Mouse (Mus musculus): ENCODE data around the gene St6gal2. TPM values are rescaled to one million over a fixed set of nuclear protein-coding genes. Genes with fewer than 3 reads are reported as not detected.

The St6gal2 gene
- polyA plus RNA-seq, 1 experiment from 2014 or later, result 7.7 TPM

- Histone ChIP-seq H3K27me3 (ENCODE audit: low read depth, poor library complexity, severe bottlenecking) (no peaks in the 10 kb centered on the region), H3K4me1 (peaks cover 4% of the 10 kb centered on the region; the same call in 1 of the 2 replicates), H3K4me3 (no peak overlapping the region), H3K27ac (no peak overlapping the region), H3K36me3 (peaks cover 6% of the 10 kb centered on the region; the same call in 1 of the 2 replicates), H3K9me3 (replicated peaks) (no peaks in the 10 kb centered on the region)
- no peak for DNase-seq (ENCODE audit: low spot score)
- WGBS, result 87% methylated on average over 7 of the region's 7 CpGs
Measured at GRCm38 (mm10) chr17:55484108-55484870, 39.1 kb downstream of the St6gal2 start.

- no peaks in the 10 kb centered on the region for H3K4me1 ChIP-seq
- H3K27me3 ChIP-seq (ENCODE audit: low read depth, poor library complexity, severe bottlenecking), result no peaks in the 10 kb centered on the region
- H3K36me3 ChIP-seq, result no peaks in the 10 kb centered on the region
- DNase-seq (ENCODE audit: low spot score), result no peak
- 96% methylated on average over 7 of the region's 7 CpGs for WGBS
- no peaks in the 10 kb centered on the region for H3K9me3 ChIP-seq (replicated peaks)
- no peak overlapping the region for H3K27ac ChIP-seq
- no peak overlapping the region for H3K4me3 ChIP-seq
Measured at GRCm38 (mm10) chr17:55531872-55532271, 86.7 kb downstream of the St6gal2 start.

GRCm38 (mm10) chr17:55548476-55548875 is 103.3 kb downstream of the St6gal2 start:
- DNase-seq (ENCODE audit: low spot score), result no peak
- Histone ChIP-seq H3K36me3 (no peaks in the 10 kb centered on the region), H3K27me3 (ENCODE audit: low read depth, poor library complexity, severe bottlenecking) (no peaks in the 10 kb centered on the region), H3K9me3 (replicated peaks) (no peaks in the 10 kb centered on the region), H3K4me3 (no peak overlapping the region), H3K4me1 (no peaks in the 10 kb centered on the region), H3K27ac (no peak overlapping the region)
- WGBS, result 88% methylated on average over 1 of the region's 1 CpGs

GRCm38 (mm10) chr17:55561774-55562173 is 116.6 kb downstream of the St6gal2 start:
- H3K27me3 ChIP-seq (ENCODE audit: low read depth, poor library complexity, severe bottlenecking), result no peaks in the 10 kb centered on the region

More at GRCm38 (mm10) chr17:55561774-55562173, 116.6 kb downstream of the St6gal2 start:
- no peaks in the 10 kb centered on the region for H3K9me3 ChIP-seq (replicated peaks)
- WGBS, result 67% methylated on average over 2 of the region's 2 CpGs
- no peaks in the 10 kb centered on the region for H3K4me1 ChIP-seq
- DNase-seq (ENCODE audit: low spot score), result no peak
- no peaks in the 10 kb centered on the region for H3K36me3 ChIP-seq
- no peak overlapping the region for H3K27ac ChIP-seq
- H3K4me3 ChIP-seq, result no peak overlapping the region

Other genes starting within 250 kb of the St6gal2 start
- not detected in 2 replicates for gene Vmn2r118, start 179.8 kb downstream of the St6gal2 start, polyA plus RNA-seq (2016; fragmentation: Nextera tagmentation; extraction: Ambion mirVana)